Mouse (Mus musculus) testis, adult 10 weeks (tissue): ENCODE data around the gene Fam151b. TPM values are rescaled to one million over a fixed set of nuclear protein-coding genes. Genes with fewer than 3 reads are reported as not detected.

Source experiments
- polyA plus RNA-seq: library from polyadenylated mRNA; stranded (reverse); fragments of 350-450 nt; fragmentation: Illumina TruSeq; extraction: RNeasy Lipid Tissue Mini Kit (QIAGEN cat#74804); gene quantifications from one replicate; pipeline ENCODE4 v1.2.3, GENCODE M21; 2014; ENCODE audit warnings: low read depth, low replicate concordance

Fam151b gene
- polyA plus RNA-seq: 13.8 TPM

DNA sequence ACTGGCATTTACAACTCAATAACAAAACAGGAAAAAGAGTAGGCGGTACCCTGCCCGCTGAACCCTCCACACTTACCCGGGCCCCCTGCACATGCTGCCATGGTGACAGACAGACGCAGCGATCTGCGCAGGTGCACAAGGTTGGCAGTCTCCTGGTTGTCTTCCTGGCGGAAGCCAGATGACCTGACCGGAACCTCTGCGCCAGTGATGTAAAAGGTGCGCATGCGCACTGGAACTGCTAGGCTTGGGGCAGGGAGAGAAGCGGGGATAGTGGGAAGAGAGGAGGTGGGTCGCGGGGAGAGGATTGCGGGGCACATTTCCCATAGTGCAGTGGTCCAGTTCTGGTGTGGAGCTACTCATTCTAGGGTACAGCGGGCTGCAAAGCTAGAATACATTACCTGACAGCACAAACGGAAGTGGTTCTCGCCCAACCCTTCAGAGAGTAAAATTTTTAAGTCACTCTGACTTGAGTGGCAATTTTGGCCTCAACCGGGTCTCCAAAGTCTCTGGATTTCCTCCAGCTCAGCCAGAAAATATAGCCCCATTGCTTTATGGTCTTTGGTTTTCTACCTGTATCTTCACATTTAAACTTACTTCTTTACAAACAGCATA is at the start of gene Fam151b:
Gene Fam151b (minus strand): TSS at position 164 of the 612 bp plus-strand sequence.

DNA sequence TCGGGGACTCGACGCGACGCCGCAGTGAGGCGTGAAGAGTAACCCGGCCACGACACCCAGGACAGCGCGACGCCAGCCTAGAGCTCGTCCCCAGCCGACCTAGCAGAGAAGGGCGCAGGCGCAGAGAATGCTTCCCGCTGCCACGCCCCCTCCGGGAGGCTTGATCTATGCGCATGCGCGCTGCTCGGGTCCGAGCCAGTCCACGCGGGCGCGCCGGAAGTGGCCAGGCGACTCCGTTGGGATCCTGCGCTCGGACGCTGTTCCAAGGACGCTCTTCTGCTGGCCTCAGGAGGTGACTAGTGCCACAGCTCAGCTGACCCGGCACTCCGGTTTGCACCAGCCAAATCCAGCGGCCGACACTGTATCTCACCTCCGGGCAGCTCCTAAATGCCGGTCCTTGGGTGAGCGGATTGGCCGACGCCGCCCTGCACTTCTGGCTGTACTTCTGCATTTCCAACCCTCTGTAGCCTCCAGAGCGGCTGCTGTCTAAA is 47.0 kb upstream of the Fam151b start, which contains the start of gene Zfyve16:
Gene Zfyve16 (minus strand): TSS at position 148 of the 491 bp plus-strand sequence.

DNA sequence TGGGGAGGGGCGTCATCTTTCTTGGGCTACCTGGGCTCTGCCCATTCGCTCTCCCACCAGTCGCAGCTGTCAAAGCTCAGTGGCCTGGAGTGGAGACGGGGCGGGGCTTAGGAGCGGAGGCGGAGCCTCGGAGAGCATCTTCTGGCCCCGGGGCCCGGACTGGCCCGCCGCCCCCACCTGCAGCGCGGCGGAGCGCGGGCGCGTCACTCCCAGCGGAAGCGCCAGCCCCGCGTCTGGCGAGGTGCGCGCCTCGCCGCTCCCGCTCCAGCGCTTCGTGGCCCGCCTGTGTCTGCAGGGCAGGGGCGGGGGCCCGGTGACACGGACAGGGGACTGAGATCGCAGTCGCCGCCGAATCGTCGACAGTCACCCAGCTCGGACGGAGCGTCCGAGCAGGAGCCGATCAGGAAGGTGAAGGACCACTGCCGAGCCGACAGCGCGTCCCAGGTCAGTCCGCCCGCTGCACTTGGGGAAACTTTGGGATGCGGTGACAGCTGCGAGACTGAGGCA is 58.0 kb downstream of the Fam151b start, which contains the start of gene Ankrd34b:
Gene Ankrd34b (plus strand): TSS at position 139 of the 507 bp plus-strand sequence.

Other genes with a start within 250 kb of the Fam151b start
- gene Gm20379, start 178.0 kb downstream of the Fam151b start, polyA plus RNA-seq: not detected
- 5.8 TPM for gene Dhfr, start 129.3 kb downstream of the Fam151b start, polyA plus RNA-seq
- gene Msh3, start 129.0 kb downstream of the Fam151b start, polyA plus RNA-seq: 49.7 TPM
- gene Ankrd34b, start 58.1 kb downstream of the Fam151b start, polyA plus RNA-seq: 0.08 TPM
- 29.0 TPM for gene Zfyve16, start 46.9 kb upstream of the Fam151b start, polyA plus RNA-seq
- 1,812 TPM for gene Spz1, start 92.2 kb upstream of the Fam151b start, polyA plus RNA-seq
- gene Serinc5, start 127.1 kb upstream of the Fam151b start, polyA plus RNA-seq: 9.9 TPM